Mouse (Mus musculus) midbrain, embryonic 10.5 days (tissue): ENCODE data around the gene Gm8206. TPM values are rescaled to one million over a fixed set of nuclear protein-coding genes. Genes with fewer than 3 reads are reported as not detected.
"Not testable (repeated sequence)": the region's sequence is repeated elsewhere in the genome, so short reads cannot be mapped to it uniquely, and the experiment has no call there.

Experiments
- DNase-seq: peaks from one replicate; pipeline ENCODE4 v3.0.0-alpha.2; 2017; ENCODE audit warnings: low spot score
- H3K27ac ChIP-seq: fragments of 300-500 bp; sonication (generic); replicated peaks from 2 replicates; pipeline ENCODE4 v1.5.1; 2016; ENCODE audit warnings: mild to moderate bottlenecking
- H3K27me3 ChIP-seq: fragments of 300-500 bp; sonication (generic); 2 replicates; pipeline ENCODE4 v1.6.1; 2016; ENCODE audit warnings: low read depth, mild to moderate bottlenecking; ENCODE audit not compliant: poor library complexity, severe bottlenecking
- H3K36me3 ChIP-seq: fragments of 300-500 bp; sonication (generic); 2 replicates; pipeline ENCODE4 v1.6.1; 2016; ENCODE audit warnings: mild to moderate bottlenecking, moderate library complexity
- H3K4me1 ChIP-seq: fragments of 300-500 bp; sonication (generic); 2 replicates; pipeline ENCODE4 v1.6.1; 2016
- H3K4me3 ChIP-seq: fragments of 300-500 bp; sonication (generic); 2 replicates; pipeline ENCODE4 v1.5.1; 2016; ENCODE audit warnings: mild to moderate bottlenecking, moderate library complexity
- H3K9me3 ChIP-seq: fragments of 300-500 bp; sonication (generic); replicated peaks from 2 replicates; pipeline ENCODE4 v1.6.1; 2016; ENCODE audit warnings: mild to moderate bottlenecking
- WGBS: fragments of 180-500 bp; shearing (Covaris S2); methylation state at CpG from one replicate; pipeline ENCODE4 v1.1.7; 2016; 5-methylcytosine and 5-hydroxymethylcytosine counted together
- polyA plus RNA-seq: library from polyadenylated mRNA; unstranded; fragments of >200 nt; fragmentation: Nextera tagmentation; extraction: Ambion mirVana; gene quantifications from 2 replicates; pipeline ENCODE4 v1.2.1, GENCODE M21; 2016

Gene Gm8206
- polyA plus RNA-seq, result 0.65 and 1.1 TPM in 2 replicates

GRCm38 (mm10) chr14:6093842-6094241, at the start of gene Gm8206:
Gene Gm8206, minus strand, starts transcription at chr14:6093942.
- not testable (repeated sequence) for H3K9me3 ChIP-seq, H3K4me3 ChIP-seq, H3K27me3 ChIP-seq, DNase-seq, H3K4me1 ChIP-seq, H3K36me3 ChIP-seq, H3K27ac ChIP-seq
- WGBS, result 94% methylated on average over 2 of the region's 3 CpGs

- not testable (repeated sequence) for DNase-seq, H3K27me3 ChIP-seq, H3K36me3 ChIP-seq, H3K9me3 ChIP-seq, H3K27ac ChIP-seq, H3K4me1 ChIP-seq, H3K4me3 ChIP-seq
- no CpG with 5 or more reads among the region's 1 CpGs for WGBS
Measured at GRCm38 (mm10) chr14:6125707-6126106, 32.0 kb upstream of the Gm8206 start, which contains the start of gene Gm3476. Gene Gm3476, minus strand, starts transcription at chr14:6125807.

DNA sequence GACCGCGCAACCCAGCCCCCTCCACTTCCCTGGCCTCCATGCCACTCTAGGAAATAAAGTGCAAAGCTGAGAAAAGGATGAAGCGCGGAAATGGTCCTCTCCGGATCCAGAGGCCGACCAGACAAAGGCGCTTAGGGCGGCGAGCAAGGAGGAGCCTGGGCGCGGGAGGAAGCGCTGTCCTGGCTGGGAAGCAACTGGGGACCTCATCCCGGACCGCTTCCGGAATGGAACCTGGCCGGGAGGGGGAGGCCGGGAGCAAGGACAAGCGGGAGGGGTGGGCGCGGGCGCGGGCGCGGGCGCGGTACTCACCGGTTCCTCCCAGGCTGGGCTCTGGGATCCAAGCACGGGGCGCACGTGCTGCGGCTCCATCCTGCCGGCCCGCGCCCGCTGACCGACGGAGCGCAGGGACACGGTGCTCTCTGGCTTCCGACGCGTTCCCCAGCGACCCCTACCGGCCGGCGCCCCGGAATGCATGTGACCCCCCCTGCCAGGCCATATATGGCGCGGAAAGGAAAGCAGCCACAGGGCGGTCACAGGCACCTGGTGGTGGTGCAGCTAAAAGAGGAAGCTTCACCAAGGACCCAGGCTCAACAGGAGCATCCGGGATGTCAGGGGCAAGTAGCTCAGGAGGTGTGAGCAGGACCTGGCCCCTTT, 14.7 kb upstream of the Gm8206 start, which contains the start of gene Gm3468:
Gene Gm3468 (minus strand): TSS at position 394 of the 654 bp plus-strand sequence.
- under 1% methylated on average over 40 of the region's 51 CpGs for whole genome bisulfite sequencing
- peak; percentile 82 for DNase-seq
- H3K36me3 ChIP-seq, H3K27me3 ChIP-seq, H3K4me1 ChIP-seq, H3K9me3 ChIP-seq: not testable (repeated sequence)
- peak within 1 kb of the TSS; percentile 48 for H3K4me3 ChIP-seq
- H3K27ac ChIP-seq, result peak within 1 kb of the TSS; percentile 63

- peak overlapping the region; percentile 48; the same call in 1 of the 2 replicates for H3K4me3 ChIP-seq
- DNase-seq, result peak; percentile 10
- not testable (repeated sequence) for H3K27ac ChIP-seq, H3K4me1 ChIP-seq, H3K9me3 ChIP-seq, H3K36me3 ChIP-seq, H3K27me3 ChIP-seq
- whole genome bisulfite sequencing, result 15% methylated on average over 9 of the region's 9 CpGs
Measured at GRCm38 (mm10) chr14:6107500-6107899, 13.8 kb upstream of the Gm8206 start.

DNA sequence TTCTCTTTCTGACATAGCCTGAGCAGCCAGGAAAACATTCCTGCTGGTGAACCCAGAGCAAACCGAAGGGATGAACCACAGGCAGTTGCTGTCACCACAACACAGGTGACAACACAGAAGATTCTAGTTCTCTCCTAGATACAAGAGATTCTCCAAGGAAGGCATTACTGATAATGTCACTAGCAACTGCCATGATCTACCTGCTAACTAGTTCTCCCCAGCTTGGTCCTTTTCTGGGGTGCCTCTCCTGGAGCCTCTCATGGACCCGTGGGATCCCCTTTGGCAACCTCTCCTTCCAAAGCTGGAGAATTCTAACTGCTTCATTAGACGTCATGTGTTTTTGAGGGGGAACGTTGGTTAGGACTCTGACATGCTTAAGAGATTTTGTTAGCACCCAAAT, 35.6 kb downstream of the Gm8206 start, which contains the start of gene Gm6337:
Gene Gm6337 (minus strand): TSS at position 101 of the 400 bp plus-strand sequence.
- H3K4me3 ChIP-seq, DNase-seq, H3K27me3 ChIP-seq, H3K27ac ChIP-seq, H3K4me1 ChIP-seq, H3K36me3 ChIP-seq, H3K9me3 ChIP-seq: not testable (repeated sequence)
- WGBS, result 86% methylated on average over 4 of the region's 4 CpGs

GRCm38 (mm10) chr14:5987136-5987535, 106.6 kb downstream of the Gm8206 start:
- H3K4me1 ChIP-seq, H3K36me3 ChIP-seq, H3K27ac ChIP-seq, H3K27me3 ChIP-seq, DNase-seq, H3K4me3 ChIP-seq, H3K9me3 ChIP-seq: not testable (repeated sequence)
- WGBS, result 86% methylated on average over 7 of the region's 7 CpGs

DNA sequence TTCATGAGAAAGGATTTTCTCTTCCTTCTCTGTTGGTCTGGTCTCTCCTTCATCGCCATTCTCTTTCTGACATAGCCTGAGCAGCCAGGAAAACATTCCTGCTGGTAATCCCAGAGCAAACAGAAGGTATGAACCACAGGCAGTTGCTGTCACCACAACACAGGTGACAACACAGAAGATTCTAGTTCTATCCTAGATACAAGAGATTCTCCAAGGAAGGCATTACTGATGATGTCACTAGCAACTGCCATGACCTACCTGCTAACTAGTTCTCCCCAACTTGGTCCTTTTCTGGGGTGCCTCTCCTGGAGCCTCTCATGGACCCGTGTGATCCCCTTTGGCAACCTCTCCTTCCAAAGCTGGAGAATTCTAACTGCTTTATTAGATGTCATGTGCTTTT, 114.7 kb downstream of the Gm8206 start, which contains the start of gene Gm3453:
Gene Gm3453 (minus strand): TSS at position 101 of the 400 bp plus-strand sequence.
- H3K36me3 ChIP-seq, H3K27ac ChIP-seq, H3K4me3 ChIP-seq, H3K9me3 ChIP-seq, H3K27me3 ChIP-seq, H3K4me1 ChIP-seq, DNase-seq: not testable (repeated sequence)
- WGBS, result 76% methylated on average over 2 of the region's 2 CpGs

Other genes starting within 250 kb of the Gm8206 start
- 0.11 and 0.20 TPM in 2 replicates for gene Gm8237, start 213.6 kb downstream of the Gm8206 start, polyA plus RNA-seq
- gene Gm3248, start 132.2 kb downstream of the Gm8206 start, polyA plus RNA-seq, result 0.38 and 0.71 TPM in 2 replicates
- not detected in 2 replicates for gene Gm3453, start 114.8 kb downstream of the Gm8206 start, polyA plus RNA-seq
- gene Gm6337, start 35.7 kb downstream of the Gm8206 start, polyA plus RNA-seq, result not detected in 2 replicates
- 1.8 TPM in 2 replicates for gene Gm3468, start 14.7 kb upstream of the Gm8206 start, polyA plus RNA-seq
- gene Gm3476, start 31.9 kb upstream of the Gm8206 start, polyA plus RNA-seq, result not detected in 2 replicates
- not detected in 2 replicates for gene Gm21560, start 125.3 kb upstream of the Gm8206 start, polyA plus RNA-seq
- gene Gm3411, start 193.3 kb upstream of the Gm8206 start, polyA plus RNA-seq, result 1.3 and 1.9 TPM in 2 replicates
- not detected in 2 replicates for gene Gm21103, start 210.9 kb upstream of the Gm8206 start, polyA plus RNA-seq
- gene Gm3618, start 249.7 kb upstream of the Gm8206 start, polyA plus RNA-seq, result not detected in 2 replicates